Mouse (Mus musculus) myocyte (in vitro differentiated cells): ENCODE measurements around the gene Slc39a11. TPM values are rescaled to one million over a fixed set of nuclear protein-coding genes. Genes with fewer than 3 reads are reported as not detected.

ENCODE experiments used
- H3K27me3 ChIP-seq: one replicate; pipeline ENCODE4 v1.6.1; 2011; ENCODE audit not compliant: control insufficient read depth, insufficient read depth, insufficient read length
- H3K36me3 ChIP-seq: one replicate; pipeline ENCODE4 v1.6.1; 2011; ENCODE audit not compliant: control insufficient read depth, insufficient read depth
- H3K4me2 ChIP-seq: one replicate; pipeline ENCODE4 v1.6.1; 2011; ENCODE audit warnings: low read depth, control low read depth
- H3K4me3 ChIP-seq: one replicate; pipeline ENCODE4 v1.5.1; 2011; ENCODE audit warnings: mild to moderate bottlenecking, control low read depth, moderate library complexity
- H3K79me2 ChIP-seq: one replicate; pipeline ENCODE4 v1.6.1; 2011; ENCODE audit not compliant: control insufficient read depth, insufficient read depth
- H3ac ChIP-seq: one replicate; pipeline ENCODE4 v1.6.1; 2011; ENCODE audit not compliant: control insufficient read depth, insufficient read length
- CEBPB ChIP-seq: IDR thresholded peaks from 2 replicates; pipeline ENCODE4 v1.6.1; 2011; ENCODE audit warnings: mild to moderate bottlenecking, moderate library complexity; ENCODE audit not compliant: poor library complexity, insufficient read depth, severe bottlenecking
- E2F4 ChIP-seq: IDR thresholded peaks from one replicate; pipeline ENCODE4 v1.6.1; 2011; ENCODE audit warnings: mild to moderate bottlenecking, control low read depth, moderate library complexity; ENCODE audit not compliant: insufficient read depth
- MAX ChIP-seq: IDR thresholded peaks from one replicate; pipeline ENCODE4 v1.6.1; 2011; ENCODE audit warnings: low read depth, mild to moderate bottlenecking, control low read depth
- MYOD1 ChIP-seq, 3 experiments: IDR thresholded peaks; one replicate each; pipeline ENCODE4 v1.6.1; 2011; ENCODE audit warnings: control low read depth in 2 of 3, low read depth in 2 of 3, mild to moderate bottlenecking in 2 of 3, moderate library complexity in 1 of 3; ENCODE audit not compliant: insufficient read length in 2 of 3, control insufficient read depth in 1 of 3
- MYOG ChIP-seq, 3 experiments: IDR thresholded peaks; one replicate each; pipeline ENCODE4 v1.6.1; 2011; ENCODE audit warnings: control low read depth in 2 of 3, low read depth in 2 of 3, mild to moderate bottlenecking in 2 of 3; ENCODE audit not compliant: insufficient read length in 2 of 3, control insufficient read depth in 1 of 3, insufficient read depth in 1 of 3
- POLR2A ChIP-seq: IDR thresholded peaks from one replicate; pipeline ENCODE4 v1.6.1; 2011; ENCODE audit warnings: low read depth, mild to moderate bottlenecking, control low read depth, moderate library complexity; ENCODE audit not compliant: insufficient read length
- POLR2AphosphoS2 ChIP-seq: IDR thresholded peaks from one replicate; pipeline ENCODE4 v1.6.1; 2011; ENCODE audit warnings: low read depth, control low read depth; ENCODE audit not compliant: insufficient read length
- REST ChIP-seq: IDR thresholded peaks from one replicate; pipeline ENCODE4 v1.6.1; 2011; ENCODE audit warnings: mild to moderate bottlenecking, control low read depth, moderate library complexity; ENCODE audit not compliant: insufficient read depth, insufficient read length
- SRF ChIP-seq: IDR thresholded peaks from one replicate; pipeline ENCODE4 v1.6.1; 2011; ENCODE audit warnings: low read depth; ENCODE audit not compliant: control insufficient read depth, insufficient read length
- TCF12 ChIP-seq: IDR thresholded peaks from one replicate; pipeline ENCODE4 v1.6.1; 2011; ENCODE audit warnings: mild to moderate bottlenecking, control low read depth; ENCODE audit not compliant: poor library complexity, insufficient read depth, severe bottlenecking
- TCF3 ChIP-seq: IDR thresholded peaks from one replicate; pipeline ENCODE4 v1.6.1; 2011; ENCODE audit warnings: low read depth, control low read depth; ENCODE audit not compliant: insufficient read length
- USF1 ChIP-seq: IDR thresholded peaks from one replicate; pipeline ENCODE4 v1.6.1; 2011; ENCODE audit warnings: low read depth, mild to moderate bottlenecking, control low read depth, moderate library complexity
- polyA plus RNA-seq: library from polyadenylated mRNA; unstranded; fragments of >200 nt; fragmentation: generic; extraction: Trizol; gene quantifications from one replicate; pipeline ENCODE4 v1.2.1, GENCODE M21; 2012; ENCODE audit warnings: missing spikeins

The Slc39a11 gene
- polyA plus RNA-seq, 1 experiment = 15.7 TPM

DNA sequence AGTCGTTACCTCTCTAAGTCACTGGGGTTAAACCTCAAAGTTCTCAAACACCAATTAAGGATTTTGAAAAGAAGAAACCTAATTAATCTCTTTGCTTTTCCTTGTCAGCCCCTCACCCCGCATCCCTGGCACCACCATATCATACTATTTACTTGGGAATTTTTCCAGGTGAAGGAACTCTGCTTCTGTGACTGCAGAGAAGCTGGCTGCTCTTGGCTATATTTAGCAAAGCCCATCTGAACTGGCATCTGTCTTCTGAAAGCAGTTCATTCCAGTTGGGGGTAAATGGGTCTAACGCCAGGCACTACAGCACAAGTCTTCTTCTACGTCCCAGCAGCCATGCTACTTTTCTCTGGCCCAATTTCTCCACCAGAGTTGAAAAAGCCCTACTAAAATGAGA is 23.7 kb upstream of the Slc39a11 start:
- H3K27me3 ChIP-seq = no peaks in the 10 kb centered on the region
- no peak overlapping the region for H3ac ChIP-seq
- peaks cover 20% of the 10 kb centered on the region for H3K36me3 ChIP-seq
- H3K79me2 ChIP-seq = peaks cover 98% of the 10 kb centered on the region
- H3K4me3 ChIP-seq = no peak overlapping the region
- H3K4me2 ChIP-seq = peak overlapping the region; percentile 12
- TF ChIP-seq E2F4 (no peak), POLR2AphosphoS2 (no peak), TCF3 (no peak), CEBPB (no peak), MAX (no peak), SRF (no peak)

DNA sequence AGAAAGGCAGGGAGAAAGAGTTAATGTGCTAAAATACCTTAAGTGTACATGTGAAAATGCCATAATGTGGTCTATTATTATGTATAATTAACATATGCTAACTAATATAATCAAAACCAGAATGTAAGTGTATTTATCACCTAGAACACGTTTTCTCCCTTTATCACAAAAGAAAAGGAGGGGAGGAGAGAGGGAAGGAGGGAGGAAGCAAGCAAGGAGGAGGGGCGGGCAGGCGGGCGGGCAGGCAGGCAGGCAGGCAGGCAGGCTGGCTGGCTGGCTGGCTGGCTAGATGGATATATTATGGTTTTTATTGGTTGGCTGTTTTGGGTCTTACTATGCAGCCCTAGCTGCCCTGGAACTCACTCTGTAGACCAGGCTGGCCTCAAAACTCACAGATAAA is 19.8 kb upstream of the Slc39a11 start:
- no peaks in the 10 kb centered on the region for H3K27me3 ChIP-seq
- TF ChIP-seq SRF (no peak), POLR2AphosphoS2 (no peak), REST (no peak), MAX (no peak), POLR2A (no peak), CEBPB (no peak), E2F4 (no peak), USF1 (no peak), TCF3 (no peak), TCF12 (no peak), MYOD1 (IDR thresholded peaks at IDR 0.05; ENCODE audit: control insufficient read depth in 1 of 3, insufficient read length in 2 of 3, low read depth in 2 of 3) (no peak), MYOG (IDR thresholded peaks at IDR 0.05; ENCODE audit: control insufficient read depth in 1 of 3, insufficient read depth in 1 of 3, insufficient read length in 2 of 3, low read depth in 2 of 3) (no peak)
- H3K4me2 ChIP-seq = no peak overlapping the region
- no peak overlapping the region for H3ac ChIP-seq
- H3K36me3 ChIP-seq = peaks cover 16% of the 10 kb centered on the region
- H3K79me2 ChIP-seq = peaks cover 80% of the 10 kb centered on the region
- no peak overlapping the region for H3K4me3 ChIP-seq

DNA sequence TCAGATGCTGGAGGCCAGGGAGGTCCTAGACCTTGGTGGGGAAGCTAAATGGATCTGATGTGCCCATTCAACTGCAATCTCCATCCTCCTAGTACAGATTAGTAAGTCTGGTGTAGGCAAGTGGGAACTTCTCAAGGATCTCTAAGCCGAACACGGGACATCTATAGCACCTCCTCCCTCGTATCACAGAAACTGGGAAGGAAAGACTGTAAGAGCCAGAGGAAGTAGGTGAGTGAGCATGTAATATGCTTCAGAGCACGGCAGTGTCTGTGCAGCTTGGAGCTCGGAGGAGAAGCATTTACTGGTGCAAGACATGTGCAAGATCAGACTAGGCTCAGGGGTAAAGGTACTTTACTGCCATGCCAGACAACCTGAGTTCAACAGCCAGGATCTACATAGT is 19.0 kb upstream of the Slc39a11 start:
- peaks cover 16% of the 10 kb centered on the region for H3K36me3 ChIP-seq
- no peak overlapping the region for H3K4me2 ChIP-seq
- H3K27me3 ChIP-seq = no peaks in the 10 kb centered on the region
- H3K79me2 ChIP-seq = peaks cover 77% of the 10 kb centered on the region
- no peak for TF ChIP-seq REST
- TF ChIP-seq MYOD1 (IDR thresholded peaks at IDR 0.05; ENCODE audit: control insufficient read depth in 1 of 3, insufficient read length in 2 of 3, low read depth in 2 of 3) = no peak
- TF ChIP-seq USF1 = no peak
- TF ChIP-seq SRF = no peak
- H3K4me3 ChIP-seq = no peak overlapping the region
- H3ac ChIP-seq = no peak overlapping the region

DNA sequence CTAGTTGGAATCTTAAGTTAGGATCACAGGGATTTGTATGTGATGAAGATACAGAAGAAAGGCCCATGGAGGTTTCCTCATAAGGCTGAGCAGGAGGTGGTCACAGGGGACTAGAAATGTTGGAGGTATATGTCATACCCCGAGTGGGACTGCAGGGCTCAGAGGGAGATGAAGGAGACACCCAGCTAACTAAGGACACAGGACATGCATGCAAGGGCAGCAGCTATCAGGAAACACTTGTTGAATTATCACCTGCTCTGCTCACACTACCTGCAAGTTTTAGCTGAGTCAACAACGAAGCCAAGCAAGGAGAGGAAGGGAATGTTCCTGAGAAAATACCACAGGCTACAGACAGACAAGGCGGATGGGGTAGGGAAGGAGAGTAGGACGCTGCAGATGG is 17.8 kb upstream of the Slc39a11 start:
- TF ChIP-seq TCF12 (no peak), MYOD1 (IDR thresholded peaks at IDR 0.05; ENCODE audit: control insufficient read depth in 1 of 3, insufficient read length in 2 of 3, low read depth in 2 of 3) (no peak), USF1 (no peak), REST (no peak), MYOG (IDR thresholded peaks at IDR 0.05; ENCODE audit: control insufficient read depth in 1 of 3, insufficient read depth in 1 of 3, insufficient read length in 2 of 3, low read depth in 2 of 3) (no peak), POLR2A (no peak), E2F4 (no peak), MAX (no peak), POLR2AphosphoS2 (no peak), CEBPB (no peak), SRF (no peak), TCF3 (no peak)
- peaks cover 10% of the 10 kb centered on the region for H3K36me3 ChIP-seq
- H3K4me2 ChIP-seq = no peak overlapping the region

DNA sequence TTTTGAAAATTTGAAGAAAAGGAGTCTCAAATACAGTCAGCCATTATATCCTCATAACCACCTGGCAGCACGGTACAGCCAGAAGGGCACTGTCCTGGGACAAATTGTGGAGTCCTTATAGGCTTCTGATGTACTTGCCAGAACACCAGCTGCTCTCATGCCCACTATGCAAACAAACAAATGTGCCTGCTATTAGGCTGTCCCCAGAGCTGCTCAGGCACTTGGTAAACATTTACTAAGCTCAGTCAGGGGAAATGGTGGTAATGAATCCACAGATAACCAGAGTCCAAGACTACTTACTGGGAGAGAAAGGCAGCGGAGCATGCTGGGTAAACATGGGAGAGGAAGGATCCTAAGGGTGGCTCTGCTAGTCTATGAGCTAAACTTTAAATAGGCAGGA is 17.2 kb upstream of the Slc39a11 start:
- H3K4me3 ChIP-seq = no peak overlapping the region
- H3K4me2 ChIP-seq = no peak overlapping the region
- peaks cover 10% of the 10 kb centered on the region for H3K36me3 ChIP-seq
- TF ChIP-seq MAX = no peak
- TF ChIP-seq MYOG (IDR thresholded peaks at IDR 0.05; ENCODE audit: control insufficient read depth in 1 of 3, insufficient read depth in 1 of 3, insufficient read length in 2 of 3, low read depth in 2 of 3) = no peak
- no peak for TF ChIP-seq E2F4
- TF ChIP-seq USF1 = no peak
- TF ChIP-seq TCF12 = no peak
- TF ChIP-seq TCF3 = no peak
- no peak for TF ChIP-seq SRF
- TF ChIP-seq POLR2AphosphoS2 = no peak
- no peak for TF ChIP-seq CEBPB
- no peak for TF ChIP-seq MYOD1 (IDR thresholded peaks at IDR 0.05; ENCODE audit: control insufficient read depth in 1 of 3, insufficient read length in 2 of 3, low read depth in 2 of 3)
- no peak for TF ChIP-seq POLR2A
- TF ChIP-seq REST = no peak
- no peaks in the 10 kb centered on the region for H3K27me3 ChIP-seq
- H3K79me2 ChIP-seq = peaks cover 63% of the 10 kb centered on the region
- H3ac ChIP-seq = no peak overlapping the region

More for the DNA sequence above, 17.8 kb upstream of the Slc39a11 start:
- Histone ChIP-seq H3K4me3 (no peak overlapping the region), H3K27me3 (no peaks in the 10 kb centered on the region), H3ac (no peak overlapping the region), H3K79me2 (peaks cover 69% of the 10 kb centered on the region)
